Mouse (Mus musculus) erythroblast, embryonic 14.5 days (primary cell): Measurements from ENCODE around the gene Tusc2.

Experiments used
- GATA1 ChIP-seq: IDR thresholded peaks from 2 replicates; pipeline ENCODE4 v1.6.1; 2012; ENCODE audit warnings: low read length, inconsistent platforms, mixed read lengths
- TAL1 ChIP-seq: IDR thresholded peaks from 3 replicates; pipeline ENCODE4 v1.6.1; 2012; ENCODE audit warnings: low read length, inconsistent platforms, mixed read lengths

GRCm38 (mm10) chr9:107579023-107579900 lies 16.2 kb downstream of the Tusc2 start:
- TF ChIP-seq GATA1 (no peak), TAL1 (no peak)
